Mouse (Mus musculus): ENCODE results near the gene Il27. TPM values are rescaled to one million over a fixed set of nuclear protein-coding genes. Genes with fewer than 3 reads are reported as not detected.
A peak's percentile ranks its signal among the peaks of the same experiment; 100 is the strongest.

Il27 gene
- polyA plus RNA-seq, 1 experiment from 2014 or later: not detected

- 24% methylated on average over 6 of the region's 6 CpGs for WGBS
- Histone ChIP-seq H3K4me3 (0 out of 2 replicates have a peak overlapping the region, but pooled peaks have one; percentile 11), H3K36me3 (no peaks in the 10 kb centered on the region), H3K27me3 (no peaks in the 10 kb centered on the region), H3K27ac (peak overlapping the region; percentile 30; the same call in 1 of the 2 replicates), H3K4me1 (peaks cover 15% of the 10 kb centered on the region), H3K4me2 (peak overlapping the region; percentile 2; the same call in 1 of the 2 replicates), H3K9me3 (no peaks in the 10 kb centered on the region), H3K9ac (no peak overlapping the region)
- ATAC-seq (ENCODE audit: borderline replicate concordance, extremely low read depth, low FRiP score, low TSS enrichment): peak; percentile 89
These were observed 30.6 kb upstream of the Il27 start for GRCm38 (mm10) chr7:126625369-126625768.

- Histone ChIP-seq H3K4me3 (0 out of 2 replicates have a peak overlapping the region, but pooled peaks have one; percentile 11), H3K9me3 (no peaks in the 10 kb centered on the region), H3K9ac (no peak overlapping the region), H3K4me1 (peaks cover 20% of the 10 kb centered on the region), H3K4me2 (peak overlapping the region; percentile 2; the same call in 1 of the 2 replicates), H3K27ac (peak overlapping the region; percentile 30; the same call in 1 of the 2 replicates), H3K27me3 (no peaks in the 10 kb centered on the region), H3K36me3 (no peaks in the 10 kb centered on the region)
- ATAC-seq (ENCODE audit: borderline replicate concordance, extremely low read depth, low FRiP score, low TSS enrichment): no peak
- WGBS: 58% methylated on average over 16 of the region's 16 CpGs
These were observed 30.0 kb upstream of the Il27 start for GRCm38 (mm10) chr7:126624774-126625173.

GRCm38 (mm10) chr7:126623381-126623780, 28.6 kb upstream of the Il27 start:
- WGBS: 76% methylated on average over 1 of the region's 1 CpGs
- H3K4me3 ChIP-seq: no peak overlapping the region
- no peaks in the 10 kb centered on the region for H3K27me3 ChIP-seq
- no peak overlapping the region for H3K9ac ChIP-seq
- H3K36me3 ChIP-seq: no peaks in the 10 kb centered on the region
- ATAC-seq (ENCODE audit: borderline replicate concordance, extremely low read depth, low FRiP score, low TSS enrichment): no peak
- no peak overlapping the region for H3K4me2 ChIP-seq
- no peak overlapping the region for H3K27ac ChIP-seq
- peaks cover 20% of the 10 kb centered on the region for H3K4me1 ChIP-seq
- H3K9me3 ChIP-seq: no peaks in the 10 kb centered on the region

- peak overlapping the region; percentile 20; the same call in 1 of the 2 replicates for H3K27ac ChIP-seq
- H3K9me3 ChIP-seq: no peaks in the 10 kb centered on the region
- WGBS: 58% methylated on average over 9 of the region's 9 CpGs
- H3K27me3 ChIP-seq: no peaks in the 10 kb centered on the region
- H3K4me3 ChIP-seq: no peak overlapping the region
- ATAC-seq (ENCODE audit: borderline replicate concordance, extremely low read depth, low FRiP score, low TSS enrichment): no peak
- H3K4me1 ChIP-seq: peaks cover 20% of the 10 kb centered on the region
- no peak overlapping the region for H3K4me2 ChIP-seq
- H3K36me3 ChIP-seq: no peaks in the 10 kb centered on the region
- no peak overlapping the region for H3K9ac ChIP-seq
These were observed 27.0 kb upstream of the Il27 start for GRCm38 (mm10) chr7:126621452-126622359.

GRCm38 (mm10) chr7:126619559-126620275, 25.0 kb upstream of the Il27 start:
- Histone ChIP-seq H3K9me3 (no peaks in the 10 kb centered on the region), H3K27ac (no peak overlapping the region), H3K9ac (no peak overlapping the region), H3K27me3 (no peaks in the 10 kb centered on the region), H3K36me3 (no peaks in the 10 kb centered on the region), H3K4me2 (no peak overlapping the region), H3K4me1 (peaks cover 10% of the 10 kb centered on the region), H3K4me3 (no peak overlapping the region)
- 69% methylated on average over 10 of the region's 10 CpGs for WGBS
- ATAC-seq (ENCODE audit: borderline replicate concordance, extremely low read depth, low FRiP score, low TSS enrichment): no peak

DNA sequence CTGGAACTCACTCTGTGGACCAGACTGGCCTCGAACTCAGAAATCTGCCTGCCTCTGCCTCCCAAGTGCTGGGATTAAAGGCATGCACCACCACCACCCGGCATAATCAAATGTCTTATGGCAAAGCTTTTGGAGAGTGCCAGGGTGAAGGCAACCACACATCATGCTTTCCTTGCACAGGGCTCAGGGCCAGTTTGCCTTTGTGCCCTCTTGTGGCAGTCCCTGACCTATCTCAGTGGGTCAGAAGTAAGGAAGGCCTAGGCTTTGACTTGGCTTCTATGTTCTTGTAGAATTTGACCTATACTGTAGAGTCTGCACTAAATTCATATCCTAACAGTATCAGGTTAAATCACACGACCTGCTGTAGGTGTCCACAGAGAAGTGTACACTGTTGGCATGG, 22.0 kb upstream of the Il27 start:
- Histone ChIP-seq H3K4me1 (peaks cover 6% of the 10 kb centered on the region; the same call in 1 of the 2 replicates), H3K9ac (no peak overlapping the region), H3K27me3 (no peaks in the 10 kb centered on the region), H3K4me2 (no peak overlapping the region), H3K4me3 (no peak overlapping the region), H3K9me3 (no peaks in the 10 kb centered on the region), H3K36me3 (no peaks in the 10 kb centered on the region), H3K27ac (no peak overlapping the region)
- 63% methylated on average over 3 of the region's 3 CpGs for WGBS
- no peak for ATAC-seq (ENCODE audit: borderline replicate concordance, extremely low read depth, low FRiP score, low TSS enrichment)

DNA sequence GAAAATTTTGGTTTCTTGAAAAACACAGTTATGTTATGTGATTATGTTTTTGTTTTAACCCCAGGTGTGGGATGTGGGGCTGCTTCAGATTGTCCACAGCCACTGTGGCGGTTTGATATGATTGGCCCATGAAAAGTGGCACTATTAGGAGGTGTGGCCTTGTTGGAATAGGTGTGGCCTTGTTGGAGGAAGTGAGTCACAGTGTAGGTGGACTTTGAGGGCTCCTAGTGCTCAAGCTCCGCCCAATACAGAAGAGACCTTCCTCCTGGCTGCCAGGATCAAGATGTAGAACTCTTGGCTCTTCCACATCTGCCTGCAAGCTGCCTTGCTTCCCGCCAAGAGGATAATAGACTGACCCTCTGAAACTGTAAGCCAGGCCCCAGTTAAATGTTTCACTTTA, 18.0 kb upstream of the Il27 start:
- Histone ChIP-seq H3K9me3 (no peaks in the 10 kb centered on the region), H3K36me3 (no peaks in the 10 kb centered on the region), H3K27me3 (no peaks in the 10 kb centered on the region), H3K4me3 (no peak overlapping the region), H3K4me1 (no peaks in the 10 kb centered on the region), H3K27ac (no peak overlapping the region), H3K4me2 (no peak overlapping the region), H3K9ac (no peak overlapping the region)
- no peak for ATAC-seq (ENCODE audit: borderline replicate concordance, extremely low read depth, low FRiP score, low TSS enrichment)
- WGBS: 72% methylated on average over 3 of the region's 3 CpGs

DNA sequence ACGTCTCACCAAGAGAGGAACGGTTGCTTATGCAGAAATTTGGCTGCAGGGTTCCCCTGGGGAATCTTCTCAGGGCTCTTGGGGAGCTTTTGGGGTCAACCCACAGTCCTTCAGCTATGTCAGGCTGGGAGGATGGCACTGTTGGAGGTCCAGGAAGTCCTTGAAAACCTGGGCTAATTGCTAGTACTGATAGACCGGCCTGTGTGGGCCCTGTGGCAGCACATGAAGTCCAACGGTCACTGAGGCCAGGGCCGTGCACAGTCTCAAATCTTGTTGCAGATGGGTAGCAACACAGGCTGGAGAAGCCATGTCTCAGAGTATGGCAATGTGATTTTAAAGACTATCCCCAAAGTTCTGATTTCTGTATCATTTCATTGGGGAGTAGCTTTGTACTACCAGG, 13.1 kb upstream of the Il27 start:
- no peak overlapping the region for H3K4me3 ChIP-seq
- no peak overlapping the region for H3K4me2 ChIP-seq
- H3K27me3 ChIP-seq: no peaks in the 10 kb centered on the region
- WGBS: 79% methylated on average over 5 of the region's 5 CpGs
- H3K4me1 ChIP-seq: peaks cover 13% of the 10 kb centered on the region
- H3K9me3 ChIP-seq: no peaks in the 10 kb centered on the region
- no peak overlapping the region for H3K9ac ChIP-seq
- no peak overlapping the region for H3K27ac ChIP-seq
- no peak for ATAC-seq (ENCODE audit: borderline replicate concordance, extremely low read depth, low FRiP score, low TSS enrichment)
- H3K36me3 ChIP-seq: no peaks in the 10 kb centered on the region

DNA sequence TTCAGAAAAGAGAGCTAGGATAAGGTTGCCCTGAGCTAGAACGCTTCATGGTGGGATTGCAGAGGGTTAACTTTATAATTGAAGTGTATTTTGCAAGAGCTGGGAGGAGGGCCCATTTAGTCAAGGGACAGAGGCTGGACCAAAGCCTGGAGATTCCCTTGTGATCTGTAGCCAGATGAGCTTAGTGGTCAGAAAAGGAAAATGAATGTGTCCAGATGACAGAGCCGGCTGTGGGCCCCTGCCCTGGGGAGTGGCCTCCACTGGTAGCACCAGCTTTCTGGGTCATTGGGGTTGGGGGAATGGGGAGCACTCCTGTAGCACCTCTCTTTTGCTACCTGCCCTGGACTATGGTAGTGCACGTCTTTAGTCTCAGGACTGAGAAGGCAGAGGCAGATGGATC, 12.3 kb upstream of the Il27 start:
- Histone ChIP-seq H3K36me3 (no peaks in the 10 kb centered on the region), H3K4me2 (no peak overlapping the region), H3K4me3 (no peak overlapping the region), H3K4me1 (peaks cover 13% of the 10 kb centered on the region), H3K9me3 (no peaks in the 10 kb centered on the region), H3K27me3 (no peaks in the 10 kb centered on the region), H3K9ac (no peak overlapping the region), H3K27ac (peak overlapping the region; percentile 23; the same call in 1 of the 2 replicates)
- peak; percentile 80; the same call in 1 of the 2 replicates for ATAC-seq (ENCODE audit: borderline replicate concordance, extremely low read depth, low FRiP score, low TSS enrichment)
- WGBS: 46% methylated on average over 3 of the region's 3 CpGs

DNA sequence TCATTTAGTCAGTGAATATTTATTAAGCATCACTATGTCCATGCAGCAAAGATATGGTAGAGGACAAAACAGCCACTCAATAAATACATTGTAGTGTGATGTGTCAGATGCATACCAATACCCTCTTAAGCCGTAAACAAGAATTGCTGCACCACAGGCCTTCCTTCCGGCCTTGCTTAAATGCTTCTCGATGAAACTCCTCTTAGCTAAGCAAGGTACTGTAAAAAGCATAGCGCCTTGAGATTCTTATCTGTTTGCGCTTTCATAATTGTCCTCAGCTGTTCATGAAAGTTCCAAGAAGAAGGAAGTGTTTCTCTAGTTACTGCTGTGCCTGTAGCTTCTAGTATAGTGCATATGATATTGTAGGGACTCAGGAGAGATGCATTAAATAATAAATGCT, 11.9 kb upstream of the Il27 start:
- WGBS: 63% methylated on average over 5 of the region's 5 CpGs
- peak overlapping the region; percentile 23; the same call in 1 of the 2 replicates for H3K27ac ChIP-seq
- H3K4me2 ChIP-seq: no peak overlapping the region

GRCm38 (mm10) chr7:126602650-126603049, 7.9 kb upstream of the Il27 start:
- H3K4me3 ChIP-seq: no peak overlapping the region
- H3K9me3 ChIP-seq: no peaks in the 10 kb centered on the region
- H3K27ac ChIP-seq: no peak overlapping the region
- H3K4me1 ChIP-seq: peaks cover 13% of the 10 kb centered on the region
- WGBS: 74% methylated on average over 3 of the region's 3 CpGs
- H3K36me3 ChIP-seq: no peaks in the 10 kb centered on the region
- no peak overlapping the region for H3K9ac ChIP-seq
- no peak overlapping the region for H3K4me2 ChIP-seq
- no peaks in the 10 kb centered on the region for H3K27me3 ChIP-seq
- ATAC-seq (ENCODE audit: borderline replicate concordance, extremely low read depth, low FRiP score, low TSS enrichment): no peak

More for the DNA sequence above, 11.9 kb upstream of the Il27 start:
- Histone ChIP-seq H3K27me3 (no peaks in the 10 kb centered on the region), H3K4me3 (no peak overlapping the region), H3K36me3 (no peaks in the 10 kb centered on the region), H3K9ac (no peak overlapping the region), H3K4me1 (peaks cover 13% of the 10 kb centered on the region), H3K9me3 (no peaks in the 10 kb centered on the region)
- ATAC-seq (ENCODE audit: borderline replicate concordance, extremely low read depth, low FRiP score, low TSS enrichment): no peak

DNA sequence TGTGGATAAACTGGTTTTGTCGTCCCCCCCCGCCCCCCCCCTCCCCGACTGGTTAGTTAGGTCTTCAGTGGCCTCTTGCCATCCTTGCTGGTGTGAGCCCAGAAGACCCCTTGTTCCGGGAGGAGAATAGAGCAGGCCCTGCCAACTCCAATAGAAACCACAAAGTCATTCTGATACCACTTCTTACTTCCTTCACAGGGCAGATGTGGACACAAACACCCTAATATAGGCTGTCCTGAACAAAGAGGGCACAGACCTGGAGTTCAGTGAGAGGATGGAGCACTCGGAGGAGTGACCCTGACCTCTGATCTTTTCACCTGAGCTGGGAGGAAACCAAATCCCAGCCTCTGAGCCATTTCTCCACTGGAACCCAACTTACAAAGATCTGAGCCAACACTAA, 7.2 kb upstream of the Il27 start:
- Histone ChIP-seq H3K36me3 (no peaks in the 10 kb centered on the region), H3K9me3 (no peaks in the 10 kb centered on the region), H3K9ac (no peak overlapping the region), H3K4me1 (peaks cover 7% of the 10 kb centered on the region; the same call in 1 of the 2 replicates), H3K27me3 (no peaks in the 10 kb centered on the region), H3K27ac (no peak overlapping the region), H3K4me3 (no peak overlapping the region), H3K4me2 (no peak overlapping the region)
- no peak for ATAC-seq (ENCODE audit: borderline replicate concordance, extremely low read depth, low FRiP score, low TSS enrichment)
- WGBS: 32% methylated on average over 5 of the region's 5 CpGs

All from lung, embryonic 15.5 days (tissue).